Mouse (Mus musculus) forebrain, embryonic 15.5 days (tissue): ENCODE measurements around the gene Cdkn2a. TPM values are rescaled to one million over a fixed set of nuclear protein-coding genes. Genes with fewer than 3 reads are reported as not detected.

ENCODE experiments used
- ATAC-seq: fragments of 200-750 bp; cut with Nextera tagmentation; replicated peaks from 2 replicates; pipeline ENCODE4 v1.8.0; 2017; ENCODE audit warnings: mild to moderate bottlenecking, moderate TSS enrichment, moderate library complexity
- H3K27ac ChIP-seq: fragments of 300-500 bp; sonication (generic); replicated peaks from 2 replicates; pipeline ENCODE4 v1.5.1; 2015; ENCODE audit warnings: mild to moderate bottlenecking, inconsistent platforms
- H3K27me3 ChIP-seq: fragments of 300-500 bp; sonication (generic); 2 replicates; pipeline ENCODE4 v1.6.1; 2015; ENCODE audit warnings: inconsistent platforms
- H3K36me3 ChIP-seq: fragments of 300-500 bp; sonication (generic); 2 replicates; pipeline ENCODE4 v1.6.1; 2015; ENCODE audit warnings: mild to moderate bottlenecking, inconsistent platforms
- H3K4me1 ChIP-seq: fragments of 300-500 bp; sonication (generic); 2 replicates; pipeline ENCODE4 v1.6.1; 2015; ENCODE audit warnings: inconsistent platforms
- H3K4me2 ChIP-seq: fragments of 300-500 bp; sonication (generic); replicated peaks from 2 replicates; pipeline ENCODE4 v1.6.1; 2015; ENCODE audit warnings: mild to moderate bottlenecking, inconsistent platforms
- H3K4me3 ChIP-seq: fragments of 300-500 bp; sonication (generic); 2 replicates; pipeline ENCODE4 v1.5.1; 2015; ENCODE audit warnings: mild to moderate bottlenecking, inconsistent platforms
- H3K9ac ChIP-seq: fragments of 300-500 bp; sonication (generic); replicated peaks from 2 replicates; pipeline ENCODE4 v1.6.1; 2015; ENCODE audit warnings: mild to moderate bottlenecking, inconsistent platforms
- H3K9me3 ChIP-seq: fragments of 300-500 bp; sonication (generic); 2 replicates; pipeline ENCODE4 v1.6.1; 2016; ENCODE audit warnings: inconsistent platforms
- WGBS: fragments of 180-500 bp; shearing (Covaris S2); methylation state at CpG from one replicate; pipeline ENCODE4 v1.1.7; 2015; ENCODE audit warnings: mixed read lengths; 5-methylcytosine and 5-hydroxymethylcytosine counted together
- polyA plus RNA-seq: library from polyadenylated mRNA; unstranded; fragments of >200 nt; fragmentation: Nextera tagmentation; extraction: Ambion mirVana; gene quantifications from 2 replicates; pipeline ENCODE4 v1.2.1, GENCODE M21; 2015

The Cdkn2a gene
- polyA plus RNA-seq, result not detected in 2 replicates

DNA sequence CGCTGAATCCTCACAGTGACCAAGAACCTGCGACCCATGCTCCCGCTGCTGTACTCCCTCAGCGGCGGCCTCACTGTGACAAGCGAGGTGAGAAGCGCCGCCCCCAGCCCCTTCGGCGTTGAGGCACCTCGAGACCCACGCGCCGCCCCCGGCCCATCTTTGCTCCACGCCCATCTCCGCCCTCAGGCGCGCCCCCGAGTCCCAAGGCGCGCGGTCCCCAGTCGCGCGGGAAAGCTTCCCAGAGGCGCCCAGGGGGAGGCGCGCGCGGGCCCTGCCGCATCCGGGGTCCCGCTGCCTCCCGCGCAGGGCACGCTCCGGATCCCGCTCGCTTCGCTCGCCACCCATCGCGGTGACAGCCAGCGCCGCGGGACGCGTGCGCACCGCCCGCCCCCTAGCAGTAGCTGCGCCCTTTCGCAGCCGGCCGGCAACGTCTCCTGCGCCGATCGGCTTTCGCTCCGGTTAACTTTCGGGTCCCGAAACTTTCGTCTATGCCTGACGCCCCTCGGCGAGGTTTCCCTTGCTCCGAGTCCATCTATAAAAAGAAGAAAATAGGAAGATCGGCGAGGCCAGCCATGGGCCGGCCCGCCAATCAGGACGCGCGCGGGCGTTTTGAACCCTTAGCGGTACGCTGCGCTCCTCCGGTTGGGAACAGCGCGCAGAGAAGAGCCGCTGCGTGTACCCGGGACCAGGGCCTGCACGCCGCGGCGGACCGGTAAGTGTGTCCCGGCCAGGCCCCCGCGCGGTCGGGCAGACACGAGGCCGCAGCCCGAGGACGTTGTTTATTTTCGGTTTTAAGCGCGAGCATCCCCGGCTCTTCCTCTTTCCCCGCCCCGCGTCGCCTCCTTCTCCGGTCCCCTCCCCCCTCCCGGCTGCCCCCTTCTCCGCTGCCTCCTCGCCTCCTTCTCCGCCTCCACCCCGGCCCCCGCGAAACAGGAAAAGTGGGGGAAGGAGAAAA is at the start of gene Cdkn2a:
Cdkn2a (minus strand) TSS at position 168 of the 955 bp plus-strand sequence.
- no peak within 1 kb of the TSS for H3K27ac ChIP-seq
- H3K4me2 ChIP-seq, result peak within 1 kb of the TSS; percentile 94
- peaks cover 18% of the 10 kb centered on the region for H3K4me1 ChIP-seq
- H3K36me3 ChIP-seq, result no peaks in the 10 kb centered on the region
- H3K27me3 ChIP-seq, result peaks cover 90% of the 10 kb centered on the region
- ATAC-seq, result peak; percentile 95
- no peaks in the 10 kb centered on the region for H3K9me3 ChIP-seq
- H3K9ac ChIP-seq, result peak within 1 kb of the TSS; percentile 32
- H3K4me3 ChIP-seq, result peak within 1 kb of the TSS; percentile 64
- under 1% methylated on average over 100 of the region's 117 CpGs for WGBS

DNA sequence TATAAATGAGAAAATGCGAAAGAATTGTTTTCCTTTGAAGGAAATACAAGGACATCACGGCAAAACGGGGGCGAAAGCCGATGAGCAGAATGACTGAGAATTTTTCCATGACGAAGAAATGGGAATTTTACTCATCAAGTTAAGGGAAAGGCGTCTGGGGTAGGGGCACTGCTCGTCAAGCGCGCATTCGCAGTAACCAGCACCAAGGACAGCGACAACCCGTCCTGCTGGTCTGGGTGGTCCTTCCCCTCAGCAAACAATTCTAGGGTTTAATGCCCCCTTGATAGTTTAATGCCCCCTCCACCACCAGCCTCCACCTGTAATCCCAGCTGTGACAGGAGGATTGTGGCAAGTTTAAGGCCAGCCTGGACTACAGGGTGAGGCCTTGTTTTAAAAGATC is 19.0 kb upstream of the Cdkn2a start:
- ATAC-seq, result no peak
- 14% methylated on average over 13 of the region's 13 CpGs for WGBS
- H3K9me3 ChIP-seq, result no peaks in the 10 kb centered on the region

DNA sequence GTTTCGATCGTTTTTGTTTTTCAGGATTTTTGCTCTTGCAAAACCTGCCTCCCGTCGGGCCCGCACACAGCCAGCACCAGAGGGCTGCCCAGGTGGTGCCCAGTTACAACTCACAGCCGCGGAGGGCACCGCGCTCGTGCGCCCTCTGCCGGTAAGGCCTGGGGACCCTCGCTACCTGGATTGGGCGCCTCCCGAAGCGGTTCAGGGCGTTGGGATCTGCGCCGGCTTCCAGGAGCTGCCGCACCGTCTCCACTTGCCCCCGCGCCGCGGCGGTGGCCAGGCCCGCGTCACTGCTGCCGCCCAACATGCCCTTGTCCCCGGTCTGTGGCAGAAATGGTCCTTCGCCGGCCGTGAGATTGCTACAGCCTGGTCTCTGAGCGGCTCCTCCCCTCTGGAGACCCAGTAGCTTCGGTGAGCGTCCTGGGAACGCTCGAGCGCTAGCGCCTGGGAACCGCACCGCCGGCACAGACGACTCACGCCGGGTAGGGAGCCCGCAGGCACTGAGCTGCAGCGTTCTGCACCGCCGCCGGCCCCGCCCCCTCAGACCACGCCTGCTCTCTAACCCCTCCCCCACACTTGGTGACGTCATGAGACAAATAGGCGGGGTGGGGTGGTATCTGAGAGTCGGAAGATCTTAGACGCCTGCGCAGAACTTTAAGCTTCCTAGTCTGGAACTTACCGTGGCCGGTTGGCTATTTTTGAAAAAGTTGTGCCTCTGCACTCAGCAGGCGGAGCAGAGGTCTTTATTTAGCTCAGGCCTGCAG is 16.2 kb upstream of the Cdkn2a start, which contains the start of gene Cdkn2b:
Cdkn2b (minus strand) TSS at position 549 of the 764 bp plus-strand sequence.
- under 1% methylated on average over 61 of the region's 61 CpGs for WGBS
- Histone ChIP-seq H3K4me1 (peaks cover 10% of the 10 kb centered on the region), H3K27me3 (peaks cover 77% of the 10 kb centered on the region), H3K27ac (no peak within 1 kb of the TSS), H3K9me3 (no peaks in the 10 kb centered on the region), H3K4me3 (peak within 1 kb of the TSS; percentile 47), H3K36me3 (no peaks in the 10 kb centered on the region), H3K4me2 (peak within 1 kb of the TSS; percentile 81), H3K9ac (peak within 1 kb of the TSS; percentile 32; the same call in 1 of the 2 replicates)
- peak; percentile 96 for ATAC-seq

More for the DNA sequence above, 19.0 kb upstream of the Cdkn2a start:
- Histone ChIP-seq H3K4me1 (peaks cover 10% of the 10 kb centered on the region), H3K36me3 (no peaks in the 10 kb centered on the region), H3K27ac (no peak overlapping the region), H3K4me3 (no peak overlapping the region), H3K4me2 (no peak overlapping the region), H3K27me3 (peaks cover 49% of the 10 kb centered on the region), H3K9ac (no peak overlapping the region)

DNA sequence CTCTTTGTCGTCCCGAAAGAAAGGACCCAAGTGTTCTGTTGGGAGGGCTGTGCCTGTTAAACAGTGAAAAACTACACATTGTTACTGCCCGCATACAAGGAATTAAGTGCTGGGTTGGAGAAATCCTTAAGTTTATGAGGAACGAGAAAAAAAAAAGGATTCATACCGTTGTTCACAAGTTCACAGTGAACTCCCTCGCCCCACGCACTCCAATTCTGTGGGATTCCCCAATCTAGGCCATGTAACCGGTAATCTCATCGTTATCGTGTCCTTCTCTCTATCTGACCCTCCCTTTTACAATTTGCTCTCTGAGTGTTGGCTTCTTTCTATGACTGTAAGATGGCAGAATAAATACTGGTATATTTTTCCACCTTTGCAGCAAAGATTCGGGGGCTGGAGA is 15.5 kb upstream of the Cdkn2a start:
- no peak for ATAC-seq
- 3% methylated on average over 11 of the region's 11 CpGs for WGBS
- Histone ChIP-seq H3K36me3 (no peaks in the 10 kb centered on the region), H3K27ac (no peak overlapping the region), H3K9ac (no peak overlapping the region), H3K4me3 (peak overlapping the region; percentile 47), H3K9me3 (no peaks in the 10 kb centered on the region), H3K27me3 (peaks cover 82% of the 10 kb centered on the region), H3K4me1 (peaks cover 10% of the 10 kb centered on the region), H3K4me2 (peak overlapping the region; percentile 81)

DNA sequence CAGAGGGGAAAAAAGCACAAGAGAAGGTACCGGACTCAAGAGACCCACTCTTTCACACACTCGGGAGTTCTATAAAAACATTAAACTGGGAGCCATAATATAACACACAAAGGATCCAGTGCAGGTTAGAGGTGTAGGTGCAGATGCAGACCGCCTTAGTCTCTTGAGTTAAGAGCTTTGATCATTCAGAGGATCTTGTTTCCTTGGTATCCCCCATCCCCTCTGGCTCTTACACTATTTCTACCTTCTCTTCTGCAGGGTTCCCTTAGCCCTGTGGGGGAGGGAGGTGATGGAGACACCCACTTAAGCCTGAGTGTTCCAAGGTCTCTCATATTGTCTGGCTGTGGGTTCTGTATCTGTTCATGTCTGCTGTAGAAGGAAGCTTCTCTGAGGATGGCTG is 13.5 kb upstream of the Cdkn2a start:
- H3K4me2 ChIP-seq, result no peak overlapping the region
- 8% methylated on average over 3 of the region's 3 CpGs for WGBS
- no peak overlapping the region for H3K27ac ChIP-seq
- H3K36me3 ChIP-seq, result no peaks in the 10 kb centered on the region
- no peak overlapping the region for H3K4me3 ChIP-seq
- H3K4me1 ChIP-seq, result peaks cover 10% of the 10 kb centered on the region
- H3K9me3 ChIP-seq, result no peaks in the 10 kb centered on the region
- ATAC-seq, result no peak
- peaks cover 91% of the 10 kb centered on the region for H3K27me3 ChIP-seq
- no peak overlapping the region for H3K9ac ChIP-seq

DNA sequence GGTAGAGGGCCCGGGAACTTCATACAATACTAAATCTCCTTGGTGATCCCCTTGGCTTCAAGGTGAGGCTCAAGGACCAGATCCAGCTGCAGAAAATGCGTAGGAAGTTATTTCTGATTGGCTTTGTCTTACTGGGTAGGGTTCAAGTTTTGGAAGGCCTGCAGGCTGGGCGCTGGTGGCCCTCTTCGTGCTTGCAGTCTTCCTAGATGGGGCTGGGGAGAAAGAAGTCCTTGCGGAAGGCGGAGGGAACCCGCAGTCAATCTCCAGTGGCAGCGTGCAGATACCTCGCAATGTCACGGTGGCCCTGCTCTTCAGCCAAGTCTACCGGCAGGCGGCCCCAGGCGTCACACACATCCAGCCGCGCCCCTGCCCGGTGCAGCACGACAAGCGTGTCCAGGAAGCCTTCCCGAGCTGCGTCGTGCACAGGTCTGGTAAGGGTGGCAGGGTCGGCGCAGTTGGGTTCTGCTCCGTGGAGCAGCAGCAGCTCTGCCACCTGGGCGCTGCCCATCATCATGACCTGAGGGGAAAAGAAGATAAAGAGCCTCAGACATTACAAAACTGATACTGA is 12.4 kb upstream of the Cdkn2a start:
- no peak overlapping the region for H3K4me3 ChIP-seq
- peaks cover 10% of the 10 kb centered on the region for H3K4me1 ChIP-seq
- H3K9me3 ChIP-seq, result no peaks in the 10 kb centered on the region
- ATAC-seq, result no peak
- H3K27ac ChIP-seq, result no peak overlapping the region
- WGBS, result under 1% methylated on average over 25 of the region's 25 CpGs
- H3K27me3 ChIP-seq, result peaks cover 94% of the 10 kb centered on the region
- no peak overlapping the region for H3K9ac ChIP-seq
- H3K4me2 ChIP-seq, result no peak overlapping the region
- no peaks in the 10 kb centered on the region for H3K36me3 ChIP-seq

DNA sequence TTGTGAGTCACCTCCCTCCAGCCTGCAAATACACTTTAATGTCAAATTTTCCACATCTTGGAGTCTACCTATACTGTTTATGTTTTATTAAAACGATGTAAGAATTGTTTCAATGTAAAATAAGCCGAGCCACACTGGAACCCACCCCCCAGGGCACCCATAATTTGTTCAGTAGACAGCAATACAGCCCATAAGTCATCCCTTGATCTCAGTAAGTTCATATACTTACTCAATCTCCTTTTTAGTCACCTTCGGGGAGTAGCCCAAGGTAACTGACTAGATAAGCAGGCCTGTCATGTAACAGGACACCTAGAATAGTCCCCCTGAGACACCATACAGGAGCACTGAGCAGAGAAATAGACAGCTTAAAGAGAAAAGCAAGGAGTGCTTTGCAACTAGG is 11.2 kb upstream of the Cdkn2a start:
- H3K4me3 ChIP-seq, result no peak overlapping the region
- peaks cover 7% of the 10 kb centered on the region for H3K4me1 ChIP-seq
- no peaks in the 10 kb centered on the region for H3K36me3 ChIP-seq
- no peak overlapping the region for H3K27ac ChIP-seq
- H3K9ac ChIP-seq, result no peak overlapping the region
- no peaks in the 10 kb centered on the region for H3K9me3 ChIP-seq
- ATAC-seq, result no peak
- peaks cover 91% of the 10 kb centered on the region for H3K27me3 ChIP-seq
- WGBS, result 5% methylated on average over 3 of the region's 3 CpGs
- H3K4me2 ChIP-seq, result no peak overlapping the region

DNA sequence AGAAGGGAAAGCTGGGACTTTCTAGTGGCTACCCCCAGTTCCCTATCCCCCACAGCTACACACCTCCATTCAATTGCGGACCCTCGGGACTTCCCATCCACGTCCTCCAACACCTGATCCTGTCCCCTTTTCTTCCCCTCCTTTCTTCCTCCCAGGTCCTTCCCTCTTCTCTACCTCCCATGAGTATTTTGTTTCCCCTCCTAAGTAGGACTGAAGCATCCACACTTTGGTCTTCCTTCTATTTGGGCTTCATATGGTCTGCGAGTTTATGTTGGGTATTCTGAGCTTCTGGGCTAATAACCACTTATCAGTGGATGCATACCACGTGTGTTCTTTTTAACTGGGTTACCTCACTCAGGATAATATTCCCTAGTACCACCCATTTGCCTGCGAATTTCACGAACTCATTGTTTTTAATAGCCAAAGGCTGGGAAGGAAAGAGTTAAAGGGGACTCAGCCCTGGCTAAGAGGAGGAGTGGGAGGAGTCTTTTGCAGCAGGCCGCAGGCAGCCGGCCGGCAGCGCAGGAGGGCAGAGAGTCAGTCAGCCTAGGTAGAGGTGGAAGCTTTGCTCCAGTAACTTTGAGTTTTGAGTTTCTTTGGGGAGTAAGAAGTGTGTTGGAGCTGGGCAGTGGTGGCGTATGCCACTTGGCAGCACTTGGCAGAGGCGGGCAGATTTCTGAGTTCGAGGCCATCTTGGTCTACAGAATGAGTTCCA is 9.0 kb upstream of the Cdkn2a start:
- H3K9ac ChIP-seq, result no peak overlapping the region
- H3K27me3 ChIP-seq, result peaks cover 90% of the 10 kb centered on the region
- no peak overlapping the region for H3K4me2 ChIP-seq
- no peaks in the 10 kb centered on the region for H3K4me1 ChIP-seq
- H3K4me3 ChIP-seq, result no peak overlapping the region
- 0 out of 2 replicates have a peak, but pooled peaks have one; percentile 43 for ATAC-seq
- no peaks in the 10 kb centered on the region for H3K9me3 ChIP-seq
- no peaks in the 10 kb centered on the region for H3K36me3 ChIP-seq
- WGBS, result under 1% methylated on average over 14 of the region's 14 CpGs
- H3K27ac ChIP-seq, result no peak overlapping the region

DNA sequence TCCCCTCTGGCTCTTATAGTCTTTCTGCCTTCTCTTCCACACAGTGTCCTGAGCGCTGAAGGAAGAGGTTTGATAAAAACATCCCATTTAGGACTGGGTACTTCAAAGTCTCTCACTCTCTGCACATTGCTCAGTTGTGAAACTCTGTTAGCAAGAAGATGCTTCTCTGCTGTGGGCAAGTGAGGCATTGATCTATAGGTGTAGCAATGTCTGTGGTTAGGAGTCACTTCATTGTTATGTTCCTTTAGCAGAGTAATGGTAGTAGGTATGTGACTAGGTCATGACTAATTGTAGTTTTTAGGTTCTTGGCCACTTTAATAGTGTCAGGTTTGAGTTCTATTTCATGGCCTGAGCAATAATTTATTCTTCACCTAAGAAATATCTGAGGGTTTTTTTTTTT is 7.7 kb upstream of the Cdkn2a start:
- no peaks in the 10 kb centered on the region for H3K4me1 ChIP-seq
- no peak overlapping the region for H3K9ac ChIP-seq
- no peaks in the 10 kb centered on the region for H3K9me3 ChIP-seq
- WGBS, result 0% methylated on average over 1 of the region's 1 CpGs
- no peak for ATAC-seq
- H3K4me3 ChIP-seq, result no peak overlapping the region
- peaks cover 86% of the 10 kb centered on the region for H3K27me3 ChIP-seq
- H3K27ac ChIP-seq, result no peak overlapping the region
- H3K36me3 ChIP-seq, result no peaks in the 10 kb centered on the region
- no peak overlapping the region for H3K4me2 ChIP-seq

DNA sequence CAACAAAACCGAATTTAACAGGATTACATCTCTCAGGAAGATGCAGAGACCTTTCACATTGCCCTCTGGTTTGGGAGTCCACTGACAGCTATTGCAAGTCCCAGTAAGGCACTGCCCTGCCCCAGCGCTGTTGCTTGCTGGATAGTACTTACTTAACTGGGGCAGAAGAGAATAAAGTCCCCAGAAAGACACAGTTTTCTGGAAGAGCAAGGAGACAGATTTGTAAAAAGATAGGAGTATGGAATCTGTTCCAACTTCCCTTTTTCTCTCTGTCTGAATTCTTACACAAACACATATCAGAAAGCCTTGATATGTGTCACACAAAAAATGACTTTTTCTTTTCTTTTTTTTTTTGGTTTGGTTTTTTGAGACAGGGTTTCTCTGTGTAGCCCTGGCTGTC is 5.3 kb upstream of the Cdkn2a start:
- Histone ChIP-seq H3K9me3 (no peaks in the 10 kb centered on the region), H3K36me3 (no peaks in the 10 kb centered on the region), H3K4me3 (no peak overlapping the region), H3K4me1 (peaks cover 10% of the 10 kb centered on the region), H3K27ac (no peak overlapping the region), H3K27me3 (peaks cover 88% of the 10 kb centered on the region), H3K4me2 (no peak overlapping the region), H3K9ac (no peak overlapping the region)
- ATAC-seq, result no peak
- WGBS, result 3% methylated on average over 2 of the region's 2 CpGs

DNA sequence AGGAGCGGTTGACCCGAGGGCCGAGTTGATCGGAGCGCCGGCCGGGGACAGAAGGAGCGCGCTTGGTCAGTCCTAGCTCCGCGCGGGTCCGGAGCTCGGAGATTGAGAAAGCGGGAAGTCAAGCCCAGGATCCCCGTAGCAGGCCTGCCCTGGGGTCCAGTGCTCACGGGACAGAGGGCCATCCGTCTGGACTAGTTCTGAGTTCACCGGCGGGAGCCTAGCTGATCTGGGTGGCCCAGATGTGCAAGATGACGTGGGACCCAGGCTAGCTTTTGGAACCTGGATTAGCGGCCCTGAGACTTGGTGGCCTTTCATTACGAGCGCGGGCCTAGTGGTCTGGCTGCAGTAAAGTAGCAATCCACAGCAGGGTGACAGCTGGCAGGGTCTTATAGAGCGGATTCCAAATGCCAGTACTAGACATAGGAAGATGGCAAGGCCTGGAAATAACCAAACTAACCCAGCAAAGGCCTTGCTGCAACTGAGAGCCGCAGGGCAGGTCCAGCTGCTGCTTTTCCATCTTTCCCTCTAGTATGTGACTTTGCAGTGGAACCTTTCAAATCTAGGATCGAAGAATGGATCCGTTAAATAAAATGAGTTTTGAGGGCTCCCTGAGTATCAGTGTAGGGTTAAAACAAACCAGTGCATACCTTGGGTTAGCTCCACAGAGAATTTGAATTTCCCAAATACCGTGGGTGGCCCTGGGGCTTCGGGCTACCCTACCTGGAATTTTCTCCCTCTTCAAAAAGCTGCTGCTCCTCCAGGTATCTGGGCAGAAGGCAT is 1.2 kb upstream of the Cdkn2a start:
- H3K27ac ChIP-seq, result no peak overlapping the region
- H3K9ac ChIP-seq, result peak overlapping the region; percentile 32
- 2% methylated on average over 31 of the region's 31 CpGs for WGBS
- no peaks in the 10 kb centered on the region for H3K9me3 ChIP-seq
- peak overlapping the region; percentile 64 for H3K4me3 ChIP-seq
- peak overlapping the region; percentile 94 for H3K4me2 ChIP-seq
- no peaks in the 10 kb centered on the region for H3K36me3 ChIP-seq
- H3K27me3 ChIP-seq, result peaks cover 91% of the 10 kb centered on the region
- peaks cover 18% of the 10 kb centered on the region for H3K4me1 ChIP-seq
- peak; percentile 53 for ATAC-seq
